Mouse (Mus musculus): Measurements from ENCODE around the gene Cad.

- TF ChIP-seq CTCF (IDR thresholded peaks at IDR 0.05; ENCODE audit: control insufficient read depth, insufficient read depth, insufficient read length) (no peak), USF1 (IDR thresholded peaks at IDR 0.05; ENCODE audit: low read depth) (no peak), CEBPB (IDR thresholded peaks at IDR 0.05; ENCODE audit: low read depth) (no peak), MYOD1 (IDR thresholded peaks at IDR 0.05; ENCODE audit: control insufficient read depth, insufficient read length, low read depth) (no peak), MYOG (IDR thresholded peaks at IDR 0.05; ENCODE audit: control insufficient read depth, extremely low read depth, insufficient read length) (no peak), MAX (IDR thresholded peaks at IDR 0.05) (no peak), FOSL1 (IDR thresholded peaks at IDR 0.05; ENCODE audit: insufficient read depth, low read length, poor library complexity, severe bottlenecking) (no peak)
Observed at GRCm38 (mm10) chr5:31071059-31071458, 16.5 kb downstream of the Cad start.

Measured in C2C12 (cell line).